Mouse (Mus musculus): Measurements from ENCODE around the gene Socs7. TPM values are rescaled to one million over a fixed set of nuclear protein-coding genes. Genes with fewer than 3 reads are reported as not detected.

Socs7 gene
- polyA plus RNA-seq, 1 experiment from 2014 or later, result 10.8 TPM

GRCm38 (mm10) chr11:97399958-97400710 lies 37.8 kb downstream of the Socs7 start:
- peak overlapping the region; percentile 71 for H3K4me2 ChIP-seq
- 4% methylated on average over 23 of the region's 23 CpGs for WGBS
- H3K4me1 ChIP-seq, result peaks cover 24% of the 10 kb centered on the region
- H3K9ac ChIP-seq, result peak overlapping the region; percentile 33
- H3K9me3 ChIP-seq, result no peaks in the 10 kb centered on the region
- no peaks in the 10 kb centered on the region for H3K27me3 ChIP-seq (replicated peaks)
- H3K36me3 ChIP-seq (replicated peaks), result no peaks in the 10 kb centered on the region
- ATAC-seq (replicated peaks), result peak; percentile 57
- peak overlapping the region; percentile 39 for H3K4me3 ChIP-seq
- peak overlapping the region; percentile 51 for H3K27ac ChIP-seq

GRCm38 (mm10) chr11:97401082-97401481 lies 38.7 kb downstream of the Socs7 start:
- H3K27me3 ChIP-seq (replicated peaks), result no peaks in the 10 kb centered on the region
- H3K4me1 ChIP-seq, result peaks cover 33% of the 10 kb centered on the region
- 12% methylated on average over 6 of the region's 6 CpGs for WGBS
- H3K9me3 ChIP-seq, result no peaks in the 10 kb centered on the region
- H3K4me3 ChIP-seq, result no peak overlapping the region
- peak overlapping the region; percentile 71 for H3K4me2 ChIP-seq
- H3K36me3 ChIP-seq (replicated peaks), result no peaks in the 10 kb centered on the region
- 0 out of 2 replicates have a peak overlapping the region, but pooled peaks have one; percentile 33 for H3K9ac ChIP-seq
- peak; percentile 11; the same call in 1 of the 2 replicates for ATAC-seq (replicated peaks)
- H3K27ac ChIP-seq, result peak overlapping the region; percentile 51

GRCm38 (mm10) chr11:97401686-97402435 lies 39.5 kb downstream of the Socs7 start:
- no peak for ATAC-seq (replicated peaks)

GRCm38 (mm10) chr11:97402746-97403145 lies 40.4 kb downstream of the Socs7 start:
- H3K4me2 ChIP-seq, result no peak overlapping the region
- peaks cover 48% of the 10 kb centered on the region for H3K4me1 ChIP-seq
- H3K27ac ChIP-seq, result no peak overlapping the region
- H3K27me3 ChIP-seq (replicated peaks), result no peaks in the 10 kb centered on the region
- no peak overlapping the region for H3K4me3 ChIP-seq
- H3K9me3 ChIP-seq, result no peaks in the 10 kb centered on the region
- WGBS, result 6% methylated on average over 2 of the region's 2 CpGs
- H3K9ac ChIP-seq, result no peak overlapping the region
- ATAC-seq (replicated peaks), result no peak
- no peaks in the 10 kb centered on the region for H3K36me3 ChIP-seq (replicated peaks)

More at GRCm38 (mm10) chr11:97401686-97402435, 39.5 kb downstream of the Socs7 start:
- Histone ChIP-seq H3K9ac (no peak overlapping the region), H3K9me3 (no peaks in the 10 kb centered on the region), H3K36me3 (replicated peaks) (no peaks in the 10 kb centered on the region), H3K27me3 (replicated peaks) (no peaks in the 10 kb centered on the region), H3K4me1 (peaks cover 41% of the 10 kb centered on the region), H3K4me2 (no peak overlapping the region), H3K27ac (peak overlapping the region; percentile 51; the same call in 1 of the 2 replicates), H3K4me3 (no peak overlapping the region)
- 83% methylated on average over 3 of the region's 3 CpGs for WGBS

- peaks cover 48% of the 10 kb centered on the region for H3K4me1 ChIP-seq
- no peaks in the 10 kb centered on the region for H3K27me3 ChIP-seq (replicated peaks)
- H3K4me3 ChIP-seq, result peak overlapping the region; percentile 67
- peak overlapping the region; percentile 57; the same call in 1 of the 2 replicates for H3K27ac ChIP-seq
- H3K36me3 ChIP-seq (replicated peaks), result no peaks in the 10 kb centered on the region
- H3K9me3 ChIP-seq, result no peaks in the 10 kb centered on the region
- H3K4me2 ChIP-seq, result peak overlapping the region; percentile 94
- H3K9ac ChIP-seq, result no peak overlapping the region
- ATAC-seq (replicated peaks), result no peak
- 39% methylated on average over 8 of the region's 8 CpGs for WGBS
Observed at GRCm38 (mm10) chr11:97403614-97404183, 41.3 kb downstream of the Socs7 start.

GRCm38 (mm10) chr11:97404184-97404760 lies 41.9 kb downstream of the Socs7 start:
- 0% methylated on average over 47 of the region's 61 CpGs for WGBS
- Histone ChIP-seq H3K4me3 (peak overlapping the region; percentile 67), H3K9me3 (no peaks in the 10 kb centered on the region), H3K36me3 (replicated peaks) (no peaks in the 10 kb centered on the region), H3K4me2 (peak overlapping the region; percentile 94), H3K9ac (peak overlapping the region; percentile 70), H3K27ac (peak overlapping the region; percentile 57), H3K27me3 (replicated peaks) (no peaks in the 10 kb centered on the region), H3K4me1 (peaks cover 48% of the 10 kb centered on the region)
- ATAC-seq (replicated peaks), result peak; percentile 48

- no peaks in the 10 kb centered on the region for H3K9me3 ChIP-seq
- peak overlapping the region; percentile 57 for H3K27ac ChIP-seq
- under 1% methylated on average over 11 of the region's 11 CpGs for WGBS
- peak overlapping the region; percentile 70 for H3K9ac ChIP-seq
- no peaks in the 10 kb centered on the region for H3K36me3 ChIP-seq (replicated peaks)
- H3K27me3 ChIP-seq (replicated peaks), result no peaks in the 10 kb centered on the region
- H3K4me3 ChIP-seq, result peak overlapping the region; percentile 67
- H3K4me1 ChIP-seq, result peaks cover 48% of the 10 kb centered on the region
- peak overlapping the region; percentile 94 for H3K4me2 ChIP-seq
- ATAC-seq (replicated peaks), result peak; percentile 44
Observed at GRCm38 (mm10) chr11:97404761-97405190, 42.4 kb downstream of the Socs7 start.

- Histone ChIP-seq H3K36me3 (replicated peaks) (no peaks in the 10 kb centered on the region), H3K9me3 (no peaks in the 10 kb centered on the region), H3K4me1 (peaks cover 34% of the 10 kb centered on the region), H3K4me3 (peak overlapping the region; percentile 67; the same call in 1 of the 2 replicates), H3K27ac (no peak overlapping the region), H3K4me2 (peak overlapping the region; percentile 94), H3K27me3 (replicated peaks) (no peaks in the 10 kb centered on the region), H3K9ac (peak overlapping the region; percentile 70)
- no peak for ATAC-seq (replicated peaks)
- 68% methylated on average over 10 of the region's 10 CpGs for WGBS
Observed at GRCm38 (mm10) chr11:97406094-97406951, 44.0 kb downstream of the Socs7 start.

- no peaks in the 10 kb centered on the region for H3K27me3 ChIP-seq (replicated peaks)
- H3K4me2 ChIP-seq, result no peak overlapping the region
- H3K4me1 ChIP-seq, result peaks cover 34% of the 10 kb centered on the region
- H3K27ac ChIP-seq, result no peak overlapping the region
- no peak overlapping the region for H3K4me3 ChIP-seq
- no peak for ATAC-seq (replicated peaks)
- no peaks in the 10 kb centered on the region for H3K36me3 ChIP-seq (replicated peaks)
- no peak overlapping the region for H3K9ac ChIP-seq
- no peaks in the 10 kb centered on the region for H3K9me3 ChIP-seq
- WGBS, result 64% methylated on average over 3 of the region's 3 CpGs
Observed at GRCm38 (mm10) chr11:97407456-97407855, 45.1 kb downstream of the Socs7 start.

GRCm38 (mm10) chr11:97408171-97408570 lies 45.8 kb downstream of the Socs7 start:
- Histone ChIP-seq H3K4me2 (no peak overlapping the region), H3K4me3 (no peak overlapping the region), H3K27me3 (replicated peaks) (no peaks in the 10 kb centered on the region), H3K9me3 (no peaks in the 10 kb centered on the region), H3K27ac (no peak overlapping the region), H3K36me3 (replicated peaks) (no peaks in the 10 kb centered on the region), H3K9ac (no peak overlapping the region), H3K4me1 (peaks cover 34% of the 10 kb centered on the region)
- ATAC-seq (replicated peaks), result no peak
- 0% methylated on average over 6 of the region's 6 CpGs for WGBS

- ATAC-seq (replicated peaks), result no peak
- Histone ChIP-seq H3K27ac (no peak overlapping the region), H3K36me3 (replicated peaks) (no peaks in the 10 kb centered on the region), H3K4me1 (peaks cover 26% of the 10 kb centered on the region), H3K9me3 (no peaks in the 10 kb centered on the region), H3K4me2 (no peak overlapping the region), H3K27me3 (replicated peaks) (no peaks in the 10 kb centered on the region; the same call in 1 of the 2 replicates), H3K4me3 (no peak overlapping the region), H3K9ac (no peak overlapping the region)
- 83% methylated on average over 4 of the region's 4 CpGs for WGBS
Observed at GRCm38 (mm10) chr11:97410958-97411357, 48.6 kb downstream of the Socs7 start.

Data from midbrain, embryonic 15.5 days (tissue).